Mouse (Mus musculus) kidney, adult 9 months (tissue): ENCODE results near the gene Gm6904.
"Not testable (repeated sequence)": the region's sequence is repeated elsewhere in the genome, so short reads cannot be mapped to it uniquely, and the experiment has no call there.

Experiments
- DNase-seq: peaks from one replicate; pipeline ENCODE4 v3.0.0; 2022

Gm6904 gene

DNA sequence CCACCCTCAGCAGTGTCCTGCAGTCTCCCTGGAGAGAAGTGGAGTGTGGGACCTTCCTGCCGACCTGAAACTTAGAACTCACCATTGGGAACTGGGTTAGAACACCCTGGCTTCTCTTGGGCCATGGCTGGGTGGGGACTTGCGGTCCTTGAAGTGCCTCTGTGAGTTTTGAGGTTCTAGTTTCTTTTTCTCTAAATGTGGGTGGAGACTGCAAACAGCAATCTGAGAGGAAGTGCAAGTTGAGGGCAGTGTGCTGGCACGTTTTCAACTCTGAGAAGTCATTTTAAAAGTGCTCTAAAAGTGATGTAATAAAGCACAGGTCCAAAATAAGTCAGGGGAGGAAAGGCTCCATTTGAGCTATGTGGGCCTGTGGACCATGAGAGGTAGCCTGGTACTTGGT is at the start of gene Gm6904:
Gene Gm6904 (minus strand): TSS at position 161 of the 400 bp plus-strand sequence.
- DNase-seq = peak; percentile 44

DNA sequence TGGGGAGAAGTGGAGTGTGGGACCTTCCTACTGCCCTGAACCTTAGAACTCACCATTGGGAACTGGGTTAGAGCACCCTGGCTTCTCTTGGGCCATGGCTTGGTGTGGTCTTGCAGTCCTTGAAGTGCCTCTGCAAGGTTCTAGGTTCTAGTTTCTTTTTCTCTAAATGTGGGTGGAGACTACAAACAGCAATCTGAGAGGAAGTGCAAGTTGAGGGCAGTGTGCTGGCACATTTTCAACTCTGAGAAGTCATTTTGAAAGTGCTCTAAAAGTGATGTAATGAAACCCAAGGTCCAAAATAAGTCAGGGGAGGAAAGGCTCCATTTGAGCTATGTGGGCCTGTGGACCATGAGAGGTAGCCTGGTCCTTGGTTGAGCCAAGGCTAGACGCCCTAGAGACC is 37.4 kb upstream of the Gm6904 start, which contains the start of gene Phf11a:
Gene Phf11a (minus strand): TSS at position 132 of the 400 bp plus-strand sequence.
- peak; percentile 31 for DNase-seq

DNA sequence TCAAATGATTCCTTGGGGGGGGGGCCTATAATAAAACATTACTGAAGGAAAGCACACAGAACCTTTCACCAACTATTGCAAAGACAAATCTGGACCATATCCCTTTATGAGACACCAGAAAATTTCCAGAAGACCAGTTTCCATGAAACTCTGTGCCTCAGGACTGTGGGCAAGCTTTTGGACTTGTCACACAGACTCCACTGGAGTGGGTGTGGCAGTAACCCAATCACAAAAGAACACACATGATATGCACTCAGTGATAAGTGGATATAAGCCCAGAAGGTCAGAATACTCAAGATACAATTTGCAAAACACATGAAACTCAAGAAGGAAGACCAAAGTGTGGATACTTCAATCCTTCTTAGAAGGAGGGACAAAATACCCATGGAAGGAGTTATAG is 31.8 kb upstream of the Gm6904 start:
- DNase-seq = not testable (repeated sequence)

DNA sequence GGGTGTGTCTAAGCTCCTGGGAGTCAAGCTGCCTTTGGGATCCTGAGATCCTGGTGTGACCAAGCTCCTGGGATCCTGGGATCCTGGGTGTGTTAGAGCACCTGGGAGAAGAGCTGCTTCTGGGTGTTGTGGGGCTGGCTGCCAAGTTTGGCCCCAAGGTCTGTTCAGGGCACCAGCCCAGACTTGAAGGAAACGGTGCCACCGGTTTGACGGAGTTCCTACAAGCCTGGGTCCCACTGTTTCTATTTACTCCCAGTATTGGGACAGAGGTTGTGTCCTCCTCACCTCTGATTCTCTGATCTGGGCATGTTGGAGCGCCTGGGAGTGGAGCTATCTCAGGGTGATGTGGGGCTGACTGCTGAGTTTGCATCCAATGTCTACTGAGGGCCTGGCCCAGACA is 14.9 kb upstream of the Gm6904 start:
- not testable (repeated sequence) for DNase-seq

DNA sequence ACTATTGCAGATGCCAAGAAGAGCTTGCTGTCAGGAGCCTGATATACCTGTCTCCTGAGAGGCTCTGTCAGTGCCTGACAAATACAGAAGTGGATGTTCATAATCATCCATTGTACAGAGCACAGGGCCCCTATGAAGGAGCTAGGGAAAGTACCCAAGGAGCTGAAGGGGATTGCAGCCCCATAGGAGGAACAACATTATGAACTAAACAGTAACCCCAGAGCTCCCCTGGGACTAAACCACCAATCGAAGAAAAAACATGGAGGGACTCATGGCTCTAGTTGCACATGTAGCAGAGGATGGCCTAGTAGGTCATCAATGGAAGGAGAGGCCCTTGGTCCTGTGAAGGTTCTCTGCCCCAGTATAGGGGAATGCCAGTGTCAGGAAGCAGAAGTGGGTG is 4.2 kb downstream of the Gm6904 start:
- not testable (repeated sequence) for DNase-seq

DNA sequence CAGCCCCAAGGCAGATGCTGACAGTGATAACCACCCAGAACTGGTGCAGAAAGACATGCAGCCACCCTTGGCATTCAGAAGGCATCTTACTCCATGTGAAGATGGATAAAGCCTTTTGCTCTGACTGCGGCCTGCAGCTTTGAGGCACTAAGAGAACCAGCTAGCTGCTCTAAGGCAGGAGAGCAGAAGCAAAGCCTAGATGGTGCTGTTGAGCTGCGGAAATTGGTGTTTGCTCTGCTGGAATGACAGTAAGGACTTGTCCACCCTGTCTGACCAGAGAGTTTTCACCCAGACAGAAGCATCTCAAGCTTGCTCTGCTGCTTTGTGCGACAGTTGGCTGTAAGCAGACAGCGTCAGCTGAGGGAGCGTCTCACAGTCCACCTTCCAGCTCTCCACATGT is 9.7 kb downstream of the Gm6904 start:
- not testable (repeated sequence) for DNase-seq

DNA sequence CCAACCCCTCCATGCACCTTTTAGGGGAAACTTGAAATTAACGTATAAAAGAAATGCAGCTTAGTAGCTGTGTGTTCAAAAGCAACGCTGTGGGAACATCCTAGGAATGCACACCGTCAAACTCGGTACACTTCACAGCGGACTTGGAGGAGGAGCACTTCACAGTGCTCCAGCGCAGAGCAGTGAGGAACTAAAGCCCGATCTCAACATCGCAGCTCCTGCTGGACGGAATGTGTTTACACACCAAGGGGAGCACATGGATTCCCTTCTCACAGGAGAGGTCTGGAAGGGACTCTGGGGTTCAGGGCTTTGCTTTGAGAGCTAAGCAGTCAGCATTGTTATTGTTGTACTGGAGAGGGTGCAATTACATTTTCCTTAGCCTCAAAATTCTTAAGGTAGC is 26.4 kb downstream of the Gm6904 start:
- DNase-seq = no peak

DNA sequence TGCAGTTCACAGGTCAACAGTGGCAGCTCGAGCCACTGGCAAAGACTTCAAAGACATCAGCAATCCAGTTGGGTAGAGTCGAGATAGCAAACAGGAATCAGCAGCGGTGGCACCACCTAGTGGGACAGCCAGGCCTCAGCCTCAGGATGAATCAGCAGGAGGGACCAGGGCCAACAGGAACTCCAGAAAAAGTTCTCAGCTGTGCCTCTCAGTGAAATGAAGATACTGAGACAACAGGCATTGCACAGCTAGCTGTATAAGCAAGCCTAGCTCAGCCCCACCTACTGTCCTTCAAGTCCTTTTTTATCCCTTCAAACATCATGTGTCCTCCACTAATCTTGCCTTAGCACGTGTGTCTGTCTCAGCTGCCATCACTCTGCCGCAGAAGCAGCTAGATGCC is 28.0 kb downstream of the Gm6904 start:
- DNase-seq = peak; percentile 29

DNA sequence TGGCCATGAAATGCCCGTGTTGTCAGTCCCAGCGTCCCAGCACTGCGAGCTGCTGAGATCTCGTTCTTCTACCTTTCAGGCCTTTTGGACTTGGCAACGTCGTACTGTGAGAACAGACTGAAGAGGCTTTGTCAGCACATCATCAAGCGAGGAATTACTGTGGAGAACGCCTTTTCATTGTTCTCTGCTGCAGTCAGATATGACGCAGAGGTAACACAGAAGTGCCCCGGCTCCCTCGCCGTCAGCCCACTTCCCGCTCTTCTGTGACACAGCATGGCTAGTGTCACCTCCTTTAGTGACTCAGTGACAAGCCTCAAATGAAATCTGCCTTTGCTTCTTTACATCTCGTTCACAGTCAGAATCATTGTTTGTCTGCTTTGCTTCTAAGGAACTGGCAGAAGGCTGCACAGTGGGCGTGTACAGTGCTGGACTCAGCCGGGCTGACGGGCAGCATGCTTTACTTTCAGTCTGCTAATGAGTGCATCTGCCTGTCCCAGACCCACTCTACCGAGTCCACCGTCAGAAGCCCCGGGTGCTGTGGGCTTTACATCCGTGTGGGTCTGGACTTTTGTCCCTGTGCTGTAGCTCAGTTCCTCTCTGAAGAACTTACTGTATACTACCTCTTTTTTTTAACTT is 29.6 kb downstream of the Gm6904 start:
- DNase-seq = no peak

DNA sequence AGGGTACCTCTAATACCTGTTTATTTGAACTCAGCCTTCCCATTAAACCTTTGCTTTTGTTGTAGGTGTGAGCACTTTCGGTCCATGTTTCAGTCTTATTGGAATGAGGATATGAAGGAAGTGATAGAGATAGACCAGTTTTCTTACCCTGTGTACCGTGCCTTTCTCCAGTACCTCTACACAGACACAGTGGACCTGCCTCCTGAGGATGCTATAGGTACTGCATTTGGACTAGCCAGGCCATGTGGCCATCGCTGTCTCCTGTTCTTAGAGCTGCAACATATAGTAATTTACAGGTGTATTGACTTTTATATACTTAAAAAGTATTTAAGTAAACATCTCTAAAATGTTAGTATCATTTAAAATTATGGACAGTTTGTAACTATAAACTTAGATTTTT is 30.2 kb downstream of the Gm6904 start:
- DNase-seq = no peak

DNA sequence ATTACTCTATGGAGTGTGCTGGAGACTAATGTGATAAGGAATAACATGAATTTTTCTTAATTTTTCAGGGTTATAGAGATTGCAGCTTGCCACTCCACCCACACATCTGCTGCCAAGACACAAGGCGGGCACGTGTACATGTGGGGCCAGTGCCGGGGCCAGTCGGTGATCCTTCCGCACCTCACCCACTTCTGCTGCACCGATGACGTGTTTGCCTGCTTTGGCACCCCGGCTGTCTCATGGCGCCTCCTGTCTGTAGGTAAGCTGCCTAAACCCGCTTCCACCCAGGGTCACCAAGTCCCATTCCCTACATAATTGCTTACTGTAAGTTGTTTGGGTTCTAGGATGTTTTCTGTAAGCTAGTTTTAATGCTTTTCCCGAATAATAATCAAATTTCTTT is 33.8 kb downstream of the Gm6904 start:
- no peak for DNase-seq

DNA sequence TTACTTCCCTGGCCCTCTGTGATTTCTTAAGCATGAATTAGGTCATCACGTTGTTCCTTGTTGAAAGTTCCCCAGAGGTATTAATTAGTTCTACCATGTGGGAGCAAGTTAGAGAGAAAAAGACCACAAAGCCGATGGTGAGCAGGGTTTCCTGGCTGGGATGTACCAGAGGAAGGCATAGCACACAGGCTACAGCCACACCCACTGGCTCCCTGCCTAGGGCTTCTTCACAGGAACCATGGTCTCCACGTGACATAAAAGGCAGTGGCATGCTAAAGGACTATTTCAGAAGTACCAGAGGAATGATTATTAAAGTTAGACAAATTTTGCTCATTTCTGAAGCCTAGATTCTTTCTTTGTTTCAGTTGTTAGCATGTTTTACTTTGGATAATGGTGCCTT is 40.8 kb downstream of the Gm6904 start:
- peak; percentile 16 for DNase-seq

DNA sequence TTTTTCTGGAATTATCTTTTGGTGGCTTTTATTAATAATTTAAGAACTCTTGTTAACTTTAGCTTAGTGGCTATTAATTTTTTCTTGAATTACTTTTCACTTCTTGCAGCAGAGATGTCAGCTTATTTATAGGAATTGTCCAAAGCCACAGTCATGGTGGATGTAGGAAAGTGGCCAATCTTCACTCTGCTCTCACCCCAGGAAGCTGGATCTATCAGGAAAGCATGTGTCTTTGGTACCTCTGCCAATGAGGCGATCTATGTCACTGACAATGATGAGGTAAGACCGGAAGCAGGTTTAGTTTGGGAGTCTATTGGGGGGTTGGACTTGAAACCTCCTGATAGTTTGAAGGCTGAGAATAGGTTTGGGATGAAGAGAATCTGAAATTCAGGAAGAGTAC is 50.2 kb downstream of the Gm6904 start:
- DNase-seq = no peak

DNA sequence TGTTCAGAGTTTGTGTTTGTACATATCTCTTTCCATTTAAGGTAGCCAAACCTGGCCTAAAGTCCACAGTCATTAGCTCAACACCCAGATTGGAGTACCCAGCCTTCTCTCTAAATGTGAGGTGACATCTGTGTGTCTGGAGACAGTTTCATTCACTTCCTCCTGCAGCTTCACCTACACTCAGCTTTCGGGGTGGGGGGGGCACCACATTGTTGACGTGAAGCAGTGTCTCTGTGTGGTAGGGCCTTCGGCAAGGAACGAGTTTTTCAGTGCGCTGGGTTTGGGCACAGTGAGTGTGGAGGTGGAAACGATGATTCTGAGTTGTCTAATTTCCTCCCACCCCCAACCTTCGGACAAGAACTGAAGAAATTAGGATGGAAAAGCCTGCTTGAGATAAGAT is 51.0 kb downstream of the Gm6904 start:
- no peak for DNase-seq

DNA sequence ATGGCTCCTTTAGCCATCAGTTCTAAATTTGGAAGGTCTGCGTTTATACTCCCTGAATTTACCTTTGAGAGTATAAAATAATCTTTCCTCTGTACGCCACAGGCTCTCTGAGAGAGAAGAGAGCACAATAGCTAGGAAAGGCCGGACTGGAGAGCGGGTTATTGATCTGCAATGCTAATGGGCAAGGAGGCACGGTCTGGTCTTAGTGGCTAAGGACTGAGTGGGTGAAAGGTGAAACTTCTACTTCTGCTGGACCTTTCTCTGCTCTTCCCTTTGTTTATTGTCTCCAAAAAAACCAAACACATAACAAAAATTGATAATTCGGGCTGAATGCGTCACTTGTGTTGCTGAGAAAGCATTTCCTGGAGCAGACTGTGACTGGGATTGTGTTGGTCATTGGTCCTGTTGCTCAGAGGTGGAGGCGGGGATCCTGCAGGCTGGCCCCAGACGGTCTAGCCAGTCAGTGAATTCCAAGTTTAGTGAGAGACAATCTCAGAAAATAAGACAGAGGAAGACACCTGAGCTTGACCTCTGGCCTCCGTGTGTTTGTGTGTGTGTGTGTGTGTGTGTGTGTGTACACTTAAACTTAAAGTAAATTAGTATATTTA is 53.9 kb downstream of the Gm6904 start:
- no peak for DNase-seq

DNA sequence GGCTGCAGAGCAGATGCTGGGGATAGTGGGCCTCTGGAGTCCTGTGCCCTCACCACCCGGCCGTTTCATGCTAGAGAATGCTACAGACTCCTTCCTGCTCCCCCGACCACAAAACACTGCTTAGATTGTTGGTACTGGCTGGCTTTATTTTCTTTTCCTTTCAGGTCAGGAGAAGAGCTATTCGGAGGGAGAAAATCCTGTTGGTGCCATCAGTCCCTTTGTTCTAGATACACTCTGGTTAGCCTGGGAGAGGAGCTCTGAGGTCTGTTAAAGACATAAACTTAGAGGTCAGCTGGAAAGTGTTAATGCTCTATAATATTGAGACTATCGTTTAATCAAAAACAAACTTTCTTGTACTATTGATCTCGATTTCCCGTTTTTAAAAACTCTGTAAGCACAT is 54.6 kb downstream of the Gm6904 start:
- DNase-seq = no peak

DNA sequence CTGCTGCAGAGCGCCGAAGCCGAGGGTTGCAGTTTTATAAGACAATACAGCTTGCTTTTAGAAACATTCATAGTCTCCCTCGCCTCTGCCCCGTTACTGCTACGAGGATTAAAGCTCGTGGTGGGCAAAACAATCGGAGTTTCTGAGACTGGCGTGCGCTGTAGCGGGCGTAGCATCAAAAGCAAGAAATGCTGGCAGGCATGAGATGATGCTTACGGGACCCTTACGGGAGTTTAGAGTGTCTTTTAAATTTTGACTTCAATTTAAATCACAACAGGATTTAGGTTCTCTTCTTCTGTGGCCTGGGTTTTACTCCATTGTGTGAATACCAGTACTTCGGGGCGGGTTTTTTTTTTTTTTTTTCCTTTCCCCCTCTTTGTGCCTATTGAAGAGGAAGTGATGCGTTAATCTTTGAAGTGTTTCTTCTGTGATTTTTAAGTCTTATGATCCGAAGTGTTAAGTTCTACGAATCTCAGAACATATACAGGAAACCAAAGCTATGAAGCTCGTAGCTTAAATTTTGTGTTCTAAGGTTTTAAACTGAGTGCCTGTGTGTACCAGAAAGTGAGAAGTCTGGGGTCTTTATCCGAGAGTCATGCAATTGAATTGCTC is 58.3 kb downstream of the Gm6904 start:
- DNase-seq = no peak

DNA sequence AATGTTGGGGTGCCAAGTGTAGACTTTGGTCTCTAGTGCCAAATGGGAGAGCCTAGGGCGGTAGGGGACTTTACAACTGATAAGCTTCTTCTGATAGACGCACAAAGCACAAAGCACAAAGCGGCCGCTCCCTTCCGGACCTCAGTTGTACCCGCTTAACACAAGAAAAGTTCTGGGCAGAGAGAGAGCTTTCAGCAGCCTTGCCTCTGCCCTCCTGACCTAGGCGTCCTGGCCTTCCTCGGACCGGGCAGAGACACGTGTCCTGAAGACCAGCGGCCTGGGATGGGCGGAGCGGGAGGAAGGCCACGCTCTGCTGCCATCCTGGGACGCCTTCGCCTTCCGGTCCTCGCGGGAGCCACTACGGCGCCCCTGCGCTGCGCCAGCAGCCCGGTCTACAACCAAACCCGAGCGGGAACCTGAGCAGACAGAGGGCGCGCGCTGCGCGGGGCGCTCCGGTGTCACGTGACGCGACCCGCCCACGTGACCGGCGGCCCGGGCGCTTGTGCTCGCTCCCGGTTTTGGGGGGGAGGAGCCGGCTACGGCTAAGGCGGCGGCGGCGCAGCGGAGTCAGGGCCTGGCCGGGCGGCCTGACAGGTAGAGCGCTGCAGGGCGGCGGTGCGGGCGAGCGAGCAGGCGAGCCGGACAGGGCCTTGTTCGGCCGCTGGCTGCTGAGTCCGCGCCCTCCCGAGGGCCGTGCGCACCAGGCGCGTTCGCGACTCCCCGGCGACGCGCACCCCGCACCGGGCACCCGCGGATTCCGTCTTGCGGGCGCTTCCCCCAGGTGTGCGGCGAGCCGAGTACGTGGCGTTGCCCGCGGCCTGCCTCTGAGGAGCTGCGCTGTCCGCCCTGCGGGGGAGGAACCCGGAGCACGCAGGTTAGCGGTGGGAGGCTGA is 59.1 kb downstream of the Gm6904 start, which contains the start of gene Rcbtb1:
Gene Rcbtb1 (plus strand): TSS at position 499 of the 893 bp plus-strand sequence.
- DNase-seq = peak; percentile 96
